Mouse (Mus musculus): ENCODE measurements at regions not wholly inside any gene's neighbourhood (a gene's known extent, or its start where the extent isn't known, plus 50 kb on each side); places are given as distances from the start of the nearest gene placed in this dataset.
A peak's percentile ranks its signal among the peaks of the same experiment; 100 is the strongest.

DNA sequence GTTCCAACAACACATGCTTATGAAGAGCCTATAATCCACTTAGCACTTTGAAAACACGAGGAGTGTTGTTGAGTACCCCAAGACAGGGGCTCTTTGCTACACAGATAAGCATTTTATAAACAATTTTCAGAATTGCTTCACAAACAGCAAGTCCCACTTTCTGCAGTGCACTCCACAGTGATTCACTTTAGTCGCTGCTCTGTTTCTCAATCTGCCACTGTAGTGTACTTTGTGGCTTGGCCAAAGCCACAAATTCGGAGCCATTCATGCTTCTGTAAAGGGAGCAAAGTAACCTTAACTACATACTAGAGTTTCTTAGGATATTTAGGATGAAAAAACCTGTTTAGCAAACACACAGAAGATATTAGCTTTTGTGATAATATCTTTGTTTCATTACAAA lies 1226.5 kb upstream of the Luzp2 start:
- DNase-seq (ENCODE audit: low spot score in 2 of 2), result peak; percentile 1 to 3

All from frontal cortex, postnatal 36 days (tissue).